Mouse (Mus musculus) embryonic facial prominence, embryonic 15.5 days (tissue): ENCODE results near the gene Rhod. TPM values are rescaled to one million over a fixed set of nuclear protein-coding genes. Genes with fewer than 3 reads are reported as not detected.

Experiments used
- polyA plus RNA-seq: library from polyadenylated mRNA; unstranded; fragments of >200 nt; fragmentation: Nextera tagmentation; extraction: Ambion mirVana; gene quantifications from 2 replicates; pipeline ENCODE4 v1.2.1, GENCODE M21; 2015

The Rhod gene
- polyA plus RNA-seq, 1 experiment from 2014 or later = 47.4 TPM

Other genes starting within 250 kb of the Rhod start
- 3.6 and 5.1 TPM in 2 replicates for gene Tbc1d10c, start 248.1 kb downstream of the Rhod start, polyA plus RNA-seq
- 745 and 794 TPM in 2 replicates for gene Ppp1ca, start 247.4 kb downstream of the Rhod start, polyA plus RNA-seq
- gene Rad9a, start 237.8 kb downstream of the Rhod start, polyA plus RNA-seq = 33.6 and 35.0 TPM in 2 replicates
- 10.1 and 10.2 TPM in 2 replicates for gene Clcf1, start 225.2 kb downstream of the Rhod start, polyA plus RNA-seq
- gene AC109138.7, start 225.1 kb downstream of the Rhod start, polyA plus RNA-seq = not detected in 2 replicates
- gene Pold4, start 207.5 kb downstream of the Rhod start, polyA plus RNA-seq = 33.5 and 34.0 TPM in 2 replicates
- gene Ssh3, start 170.3 kb downstream of the Rhod start, polyA plus RNA-seq = 27.5 and 34.4 TPM in 2 replicates
- gene Ankrd13d, start 156.3 kb downstream of the Rhod start, polyA plus RNA-seq = 13.0 and 13.7 TPM in 2 replicates
- 20.1 and 24.4 TPM in 2 replicates for gene Grk2, start 133.2 kb downstream of the Rhod start, polyA plus RNA-seq
- gene Kdm2a, start 41.1 kb downstream of the Rhod start, polyA plus RNA-seq = 50.4 and 55.0 TPM in 2 replicates
- gene Syt12, start 38.0 kb upstream of the Rhod start, polyA plus RNA-seq = 1.5 and 1.7 TPM in 2 replicates
- gene 2010003K11Rik, start 59.2 kb upstream of the Rhod start, polyA plus RNA-seq = not detected in 2 replicates
- 20.1 and 20.2 TPM in 2 replicates for gene Pcx, start 71.0 kb upstream of the Rhod start, polyA plus RNA-seq
- gene Lrfn4, start 176.2 kb upstream of the Rhod start, polyA plus RNA-seq = 7.6 and 8.4 TPM in 2 replicates
- 65.6 and 65.9 TPM in 2 replicates for gene Rce1, start 186.2 kb upstream of the Rhod start, polyA plus RNA-seq